Mouse (Mus musculus): ENCODE measurements around the gene Zic1.

Zic1 gene

GRCm38 (mm10) chr9:91366999-91367811 is 1.6 kb upstream of the Zic1 start:
- DNase-seq = peak; percentile 45

- peak; percentile 68 for DNase-seq
Observed at GRCm38 (mm10) chr9:91366226-91366998, 802 bp upstream of the Zic1 start.

GRCm38 (mm10) chr9:91364971-91365501 is 574 bp downstream of the Zic1 start:
- peak; percentile 83 for DNase-seq

GRCm38 (mm10) chr9:91364127-91364970 is 1.3 kb downstream of the Zic1 start:
- peak; percentile 67 for DNase-seq

GRCm38 (mm10) chr9:91363814-91364126 is 1.8 kb downstream of the Zic1 start:
- no peak for DNase-seq

GRCm38 (mm10) chr9:91363011-91363730 is 2.4 kb downstream of the Zic1 start:
- peak; percentile 55 for DNase-seq

GRCm38 (mm10) chr9:91361856-91362601 is 3.6 kb downstream of the Zic1 start, which contains the start of gene Zic4:
TSS of gene Zic4 (plus strand) at chr9:91362413.
- peak; percentile 84 for DNase-seq

- peak; percentile 55 for DNase-seq
Observed at GRCm38 (mm10) chr9:91361033-91361855, 4.4 kb downstream of the Zic1 start.

- peak; percentile 32 for DNase-seq
Observed at GRCm38 (mm10) chr9:91360151-91361032, 5.2 kb downstream of the Zic1 start.

- DNase-seq = peak; percentile 51
Observed at GRCm38 (mm10) chr9:91358851-91359687, 6.5 kb downstream of the Zic1 start.

GRCm38 (mm10) chr9:91357321-91357720 is 8.3 kb downstream of the Zic1 start:
- DNase-seq = no peak

GRCm38 (mm10) chr9:91356353-91356740 is 9.3 kb downstream of the Zic1 start:
- peak; percentile 29 for DNase-seq

- DNase-seq = peak; percentile 91
Observed at GRCm38 (mm10) chr9:91355629-91356352, 9.8 kb downstream of the Zic1 start.

- DNase-seq = no peak
Observed at GRCm38 (mm10) chr9:91355270-91355589, 10.4 kb downstream of the Zic1 start.

- DNase-seq = peak; percentile 52
Observed at GRCm38 (mm10) chr9:91354434-91355269, 11.0 kb downstream of the Zic1 start.

GRCm38 (mm10) chr9:91353551-91354433 is 11.8 kb downstream of the Zic1 start:
- DNase-seq = peak; percentile 51
